In the genomic region with DNA sequence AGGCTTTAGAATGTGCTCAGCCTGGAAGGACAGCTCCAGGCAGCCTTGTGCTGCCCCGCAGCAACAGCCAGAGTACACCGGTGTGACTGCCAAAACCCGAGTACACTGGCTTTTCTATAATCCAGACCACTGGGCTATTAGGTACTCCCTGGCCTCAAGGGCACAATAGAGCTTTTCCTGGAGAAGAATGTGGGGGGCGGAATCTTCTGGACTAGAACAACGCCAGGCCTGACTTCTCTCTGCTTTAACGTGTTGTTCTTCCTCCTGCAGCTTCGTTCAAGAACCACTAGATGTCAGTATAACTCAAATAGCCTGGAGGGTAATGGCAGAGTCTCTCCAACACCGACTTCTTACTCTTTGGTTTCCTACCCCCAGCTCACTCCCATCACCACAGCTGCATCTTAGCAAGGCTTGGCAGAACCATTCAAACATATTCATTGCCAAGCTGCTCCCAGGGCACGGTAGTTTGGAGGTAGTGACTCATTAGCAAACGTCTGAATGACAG, we compare ENCODE assay signal across 8 mouse cellular contexts.
DNase-seq lines count a peak whose midpoint lies in the region; ATAC-seq and TF ChIP-seq lines count a peak whose summit lies in the region.

No protein-coding gene starts in this region.

- no peak overlapping the region for H3K27ac ChIP-seq in liver, adult 2 months (replicated peaks; ENCODE audit: insufficient read depth, low read depth, low read length)
- no peak overlapping the region for H3K27ac ChIP-seq in hindbrain, embryonic 12.5 days

- H3K4me1 ChIP-seq in liver, adult 2 months (ENCODE audit: control insufficient read depth, insufficient read depth, low read length) = no peaks in the 10 kb centered on the region
- H3K4me1 ChIP-seq in hindbrain, embryonic 12.5 days = no peaks in the 10 kb centered on the region

- no peaks in the 10 kb centered on the region for H3K9me3 ChIP-seq in hindbrain, embryonic 12.5 days (replicated peaks)

- WGBS in liver, adult 2 months = 15% methylated on average over 10 of the region's 10 CpGs
- 14% methylated on average over 10 of the region's 10 CpGs for WGBS in hindbrain, embryonic 12.5 days

- peak; percentile 47 for DNase-seq in liver, adult 2 months (ENCODE audit: extremely low read depth, low read depth, low spot score)
- DNase-seq in liver = no peak
- DNase-seq in cerebellum, adult 9-11 months = peak; percentile 42
- peak; percentile 18 to 29 for DNase-seq in frontal cortex, postnatal 14 days (ENCODE audit: low spot score in 2 of 2)
- DNase-seq in layer of hippocampus, postnatal 10 days (ENCODE audit: low spot score in 2 of 2) = peak; percentile 47 to 48
- peak; percentile 64 for DNase-seq in lung, postnatal 36 days
- peak; percentile 84 for DNase-seq in retina, embryonic 14.5 days (ENCODE audit: low spot score)

- ATAC-seq in hindbrain, embryonic 12.5 days (ENCODE audit: low FRiP score) = peak; percentile 66

- H3K79me2 ChIP-seq in liver, adult 2 months (ENCODE audit: control insufficient read depth, insufficient read depth, low read length) = no peaks in the 10 kb centered on the region

- no peak for TF ChIP-seq POLR2A in liver, adult 2 months (IDR thresholded peaks at IDR 0.05; ENCODE audit: extremely low read depth, insufficient read depth, low read length)

- H3K4me3 ChIP-seq in liver, adult 2 months (ENCODE audit: insufficient read depth, low read depth, low read length) = no peak overlapping the region
- H3K4me3 ChIP-seq in hindbrain, embryonic 12.5 days = no peak overlapping the region

- TF ChIP-seq CTCF in liver, adult 2 months (IDR thresholded peaks at IDR 0.05; ENCODE audit: low read depth, low read length) = peak; percentile 71

- no peak overlapping the region for H3K4me2 ChIP-seq in hindbrain, embryonic 12.5 days (replicated peaks)

- no peaks in the 10 kb centered on the region for H3K27me3 ChIP-seq in liver, adult 2 months (ENCODE audit: control insufficient read depth, insufficient read depth, low read length)
- no peaks in the 10 kb centered on the region for H3K27me3 ChIP-seq in hindbrain, embryonic 12.5 days

- H3K36me3 ChIP-seq in liver, adult 2 months (ENCODE audit: control insufficient read depth, insufficient read depth, low read length) = no peaks in the 10 kb centered on the region
- H3K36me3 ChIP-seq in hindbrain, embryonic 12.5 days = no peaks in the 10 kb centered on the region

- no peak overlapping the region for H3K9ac ChIP-seq in liver, adult 2 months (ENCODE audit: low read depth, low read length)
- no peak overlapping the region for H3K9ac ChIP-seq in hindbrain, embryonic 12.5 days
